Mouse (Mus musculus) heart, embryonic 12.5 days (tissue): ENCODE data around the gene Bcl9. TPM values are rescaled to one million over a fixed set of nuclear protein-coding genes. Genes with fewer than 3 reads are reported as not detected.

Source experiments
- ATAC-seq: fragments of 200-750 bp; cut with Nextera tagmentation; 2 replicates; pipeline ENCODE4 v1.8.0; 2017; ENCODE audit warnings: moderate TSS enrichment, moderate library complexity; ENCODE audit not compliant: insufficient number of reproducible peaks, low FRiP score
- H3K27ac ChIP-seq: fragments of 300-500 bp; sonication (generic); 2 replicates; pipeline ENCODE4 v1.5.1; 2016; ENCODE audit warnings: mild to moderate bottlenecking, moderate library complexity; ENCODE audit not compliant: poor library complexity, severe bottlenecking
- H3K27me3 ChIP-seq: fragments of 300-500 bp; sonication (generic); replicated peaks from 2 replicates; pipeline ENCODE4 v1.6.1; 2016; ENCODE audit warnings: mild to moderate bottlenecking, moderate library complexity
- H3K36me3 ChIP-seq: fragments of 300-500 bp; sonication (generic); 2 replicates; pipeline ENCODE4 v1.6.1; 2016; ENCODE audit warnings: mild to moderate bottlenecking, moderate library complexity
- H3K4me1 ChIP-seq: fragments of 300-500 bp; sonication (generic); replicated peaks from 2 replicates; pipeline ENCODE4 v1.6.1; 2016; ENCODE audit warnings: mild to moderate bottlenecking
- H3K4me2 ChIP-seq: fragments of 300-500 bp; sonication (generic); 2 replicates; pipeline ENCODE4 v1.6.1; 2016; ENCODE audit warnings: mild to moderate bottlenecking, moderate library complexity
- H3K4me3 ChIP-seq: fragments of 300-500 bp; sonication (generic); 2 replicates; pipeline ENCODE4 v1.5.1; 2016; ENCODE audit warnings: mild to moderate bottlenecking
- H3K9ac ChIP-seq: fragments of 300-500 bp; sonication (generic); 2 replicates; pipeline ENCODE4 v1.6.1; 2016; ENCODE audit warnings: mild to moderate bottlenecking, moderate library complexity
- H3K9me3 ChIP-seq: fragments of 300-500 bp; sonication (generic); replicated peaks from 2 replicates; pipeline ENCODE4 v1.6.1; 2016; ENCODE audit warnings: mild to moderate bottlenecking, moderate library complexity
- WGBS: fragments of 180-500 bp; shearing (Covaris S2); methylation state at CpG from one replicate; pipeline ENCODE4 v1.1.7; 2016; 5-methylcytosine and 5-hydroxymethylcytosine counted together
- polyA plus RNA-seq: library from polyadenylated mRNA; unstranded; fragments of >200 nt; fragmentation: Nextera tagmentation; extraction: Ambion mirVana; gene quantifications from 2 replicates; pipeline ENCODE4 v1.2.1, GENCODE M21; 2016

The Bcl9 gene
- polyA plus RNA-seq, 1 experiment from 2014 or later: 38.6 TPM

- ATAC-seq: no peak
- Histone ChIP-seq H3K27ac (no peak overlapping the region), H3K4me3 (no peak overlapping the region), H3K27me3 (no peaks in the 10 kb centered on the region), H3K4me1 (no peaks in the 10 kb centered on the region; the same call in 1 of the 2 replicates), H3K4me2 (no peak overlapping the region), H3K36me3 (peaks cover 33% of the 10 kb centered on the region), H3K9ac (no peak overlapping the region), H3K9me3 (no peaks in the 10 kb centered on the region)
- 72% methylated on average over 6 of the region's 6 CpGs for WGBS
Measured at GRCm38 (mm10) chr3:97178885-97179284, 118.8 kb downstream of the Bcl9 start.

GRCm38 (mm10) chr3:97172632-97173031 lies 125.1 kb downstream of the Bcl9 start:
- no peaks in the 10 kb centered on the region for H3K27me3 ChIP-seq
- no peak for ATAC-seq
- peaks cover 44% of the 10 kb centered on the region for H3K36me3 ChIP-seq
- H3K4me1 ChIP-seq: no peaks in the 10 kb centered on the region
- H3K27ac ChIP-seq: no peak overlapping the region
- H3K9ac ChIP-seq: no peak overlapping the region
- H3K4me3 ChIP-seq: no peak overlapping the region
- 80% methylated on average over 5 of the region's 5 CpGs for WGBS
- no peaks in the 10 kb centered on the region for H3K9me3 ChIP-seq
- H3K4me2 ChIP-seq: no peak overlapping the region

- no peak overlapping the region for H3K4me3 ChIP-seq
- 85% methylated on average over 9 of the region's 9 CpGs for WGBS
Measured at GRCm38 (mm10) chr3:97172231-97172630, 125.5 kb downstream of the Bcl9 start.

GRCm38 (mm10) chr3:97171531-97171930 lies 126.2 kb downstream of the Bcl9 start:
- H3K27ac ChIP-seq: no peak overlapping the region

More at GRCm38 (mm10) chr3:97172231-97172630, 125.5 kb downstream of the Bcl9 start:
- H3K4me1 ChIP-seq: peaks cover 2% of the 10 kb centered on the region; the same call in 1 of the 2 replicates
- no peak overlapping the region for H3K4me2 ChIP-seq
- H3K9me3 ChIP-seq: no peaks in the 10 kb centered on the region
- ATAC-seq: no peak
- H3K27me3 ChIP-seq: no peaks in the 10 kb centered on the region
- H3K9ac ChIP-seq: no peak overlapping the region
- peaks cover 40% of the 10 kb centered on the region for H3K36me3 ChIP-seq
- H3K27ac ChIP-seq: no peak overlapping the region

GRCm38 (mm10) chr3:97167126-97167525 lies 130.6 kb downstream of the Bcl9 start:
- Histone ChIP-seq H3K27me3 (no peaks in the 10 kb centered on the region), H3K9ac (no peak overlapping the region), H3K4me1 (peaks cover 7% of the 10 kb centered on the region), H3K4me2 (no peak overlapping the region), H3K36me3 (peaks cover 25% of the 10 kb centered on the region), H3K9me3 (no peaks in the 10 kb centered on the region), H3K27ac (no peak overlapping the region), H3K4me3 (no peak overlapping the region)
- 0 out of 2 replicates have a peak, but pooled peaks have one; percentile 25 for ATAC-seq
- 47% methylated on average over 4 of the region's 4 CpGs for WGBS

More at GRCm38 (mm10) chr3:97171531-97171930, 126.2 kb downstream of the Bcl9 start:
- Histone ChIP-seq H3K9me3 (no peaks in the 10 kb centered on the region), H3K9ac (no peak overlapping the region), H3K4me3 (no peak overlapping the region), H3K27me3 (no peaks in the 10 kb centered on the region), H3K4me2 (no peak overlapping the region), H3K4me1 (peaks cover 5% of the 10 kb centered on the region; the same call in 1 of the 2 replicates), H3K36me3 (peaks cover 36% of the 10 kb centered on the region)
- 80% methylated on average over 6 of the region's 6 CpGs for WGBS
- ATAC-seq: no peak

GRCm38 (mm10) chr3:97164477-97164876 lies 133.2 kb downstream of the Bcl9 start:
- Histone ChIP-seq H3K27me3 (no peaks in the 10 kb centered on the region), H3K9ac (no peak overlapping the region), H3K4me2 (no peak overlapping the region), H3K4me3 (no peak overlapping the region), H3K36me3 (peaks cover 18% of the 10 kb centered on the region), H3K9me3 (no peaks in the 10 kb centered on the region), H3K27ac (no peak overlapping the region), H3K4me1 (peaks cover 25% of the 10 kb centered on the region)
- WGBS: 45% methylated on average over 4 of the region's 4 CpGs
- no peak for ATAC-seq

- Histone ChIP-seq H3K36me3 (peaks cover 8% of the 10 kb centered on the region), H3K9ac (no peak overlapping the region), H3K4me3 (no peak overlapping the region), H3K27me3 (no peaks in the 10 kb centered on the region), H3K9me3 (no peaks in the 10 kb centered on the region), H3K4me2 (no peak overlapping the region), H3K27ac (no peak overlapping the region), H3K4me1 (peaks cover 21% of the 10 kb centered on the region; the same call in 1 of the 2 replicates)
- 46% methylated on average over 4 of the region's 4 CpGs for WGBS
- no peak for ATAC-seq
Measured at GRCm38 (mm10) chr3:97161773-97162172, 135.9 kb downstream of the Bcl9 start.

- Histone ChIP-seq H3K4me1 (peaks cover 21% of the 10 kb centered on the region; the same call in 1 of the 2 replicates), H3K27ac (no peak overlapping the region; the same call in 1 of the 2 replicates), H3K9ac (no peak overlapping the region), H3K9me3 (no peaks in the 10 kb centered on the region), H3K36me3 (no peaks in the 10 kb centered on the region), H3K4me3 (no peak overlapping the region; the same call in 1 of the 2 replicates), H3K27me3 (no peaks in the 10 kb centered on the region), H3K4me2 (peak overlapping the region; percentile 48)
- no peak for ATAC-seq
- 68% methylated on average over 10 of the region's 10 CpGs for WGBS
Measured at GRCm38 (mm10) chr3:97160908-97161307, 136.8 kb downstream of the Bcl9 start.

GRCm38 (mm10) chr3:97159986-97160385 lies 137.7 kb downstream of the Bcl9 start:
- Histone ChIP-seq H3K27ac (no peak overlapping the region), H3K4me1 (peaks cover 21% of the 10 kb centered on the region; the same call in 1 of the 2 replicates), H3K4me2 (peak overlapping the region; percentile 73), H3K27me3 (no peaks in the 10 kb centered on the region), H3K9me3 (no peaks in the 10 kb centered on the region), H3K36me3 (no peaks in the 10 kb centered on the region), H3K4me3 (peak overlapping the region; percentile 83), H3K9ac (no peak overlapping the region)
- ATAC-seq: no peak
- 79% methylated on average over 2 of the region's 2 CpGs for WGBS

GRCm38 (mm10) chr3:97159509-97159850 lies 138.2 kb downstream of the Bcl9 start:
- no peak for ATAC-seq
- Histone ChIP-seq H3K4me3 (peak overlapping the region; percentile 83), H3K36me3 (no peaks in the 10 kb centered on the region), H3K9ac (peak overlapping the region; percentile 86), H3K4me1 (peaks cover 21% of the 10 kb centered on the region; the same call in 1 of the 2 replicates), H3K4me2 (peak overlapping the region; percentile 73), H3K27me3 (no peaks in the 10 kb centered on the region), H3K27ac (peak overlapping the region; percentile 85), H3K9me3 (no peaks in the 10 kb centered on the region)
- 12% methylated on average over 6 of the region's 6 CpGs for WGBS

GRCm38 (mm10) chr3:97158611-97159508 lies 138.9 kb downstream of the Bcl9 start, which contains the start of gene Acp6:
Gene Acp6, plus strand, starts transcription at chr3:97158777.
- H3K9ac ChIP-seq: peak within 1 kb of the TSS; percentile 86
- peak; percentile 95 for ATAC-seq
- peak within 1 kb of the TSS; percentile 73 for H3K4me2 ChIP-seq
- no peaks in the 10 kb centered on the region for H3K9me3 ChIP-seq
- H3K27me3 ChIP-seq: no peaks in the 10 kb centered on the region
- WGBS: under 1% methylated on average over 54 of the region's 54 CpGs
- peaks cover 21% of the 10 kb centered on the region; the same call in 1 of the 2 replicates for H3K4me1 ChIP-seq
- H3K27ac ChIP-seq: peak within 1 kb of the TSS; percentile 85
- no peaks in the 10 kb centered on the region for H3K36me3 ChIP-seq
- peak within 1 kb of the TSS; percentile 83 for H3K4me3 ChIP-seq
